In genomic region chr11:72501426-72502002, GRCm38 (mm10) we compare ENCODE assay signal across 15 mouse cellular contexts. TPM values are rescaled to one million over a fixed set of nuclear protein-coding genes. Genes with fewer than 3 reads are reported as not detected.
DNase-seq lines count a peak whose midpoint lies in the region; ATAC-seq and TF ChIP-seq lines count a peak whose summit lies in the region.
"Had no signal": no experiment of that assay in that cellular context is flagged by ENCODE, and none has a peak within 500 bp of the region (broad histone marks: within the 10 kb centered on the region; RNA-seq: fewer than 3 reads in every experiment).

No protein-coding gene starts in this region.

- no peaks in the 10 kb centered on the region for H3K9me3 ChIP-seq in hindbrain, embryonic 16.5 days (ENCODE audit: control insufficient read depth, low read length)
- H3K9me3 ChIP-seq in hindbrain, embryonic 12.5 days (replicated peaks) = no peaks in the 10 kb centered on the region
- H3K9me3 ChIP-seq in midbrain, embryonic 13.5 days = no peaks in the 10 kb centered on the region
- H3K9me3 ChIP-seq in midbrain, embryonic 11.5 days (ENCODE audit: control insufficient read depth, low read length) = no peaks in the 10 kb centered on the region
- H3K9me3 ChIP-seq in embryonic facial prominence, embryonic 13.5 days = no peaks in the 10 kb centered on the region
- H3K9me3 ChIP-seq in stomach, postnatal 0 days (ENCODE audit: control insufficient read depth, low read length) = no peaks in the 10 kb centered on the region
- H3K9me3 ChIP-seq: liver, embryonic 13.5 days; neural tube, embryonic 12.5 days had no signal

- peak; percentile 21; the same call in 1 of the 2 replicates for ATAC-seq in hindbrain, embryonic 16.5 days
- ATAC-seq in hindbrain, embryonic 12.5 days (ENCODE audit: low FRiP score) = no peak
- ATAC-seq in midbrain, embryonic 13.5 days = 0 out of 2 replicates have a peak, but pooled peaks have one; percentile 18
- no peak for ATAC-seq in midbrain, embryonic 11.5 days (ENCODE audit: low FRiP score)
- no peak; the same call in 1 of the 2 replicates for ATAC-seq in embryonic facial prominence, embryonic 13.5 days (ENCODE audit: insufficient number of reproducible peaks, insufficient read depth, low FRiP score, low TSS enrichment, low read depth)
- ATAC-seq in stomach, postnatal 0 days (ENCODE audit: low FRiP score, low TSS enrichment) = peak; percentile 33; the same call in 1 of the 2 replicates

- no peak for TF ChIP-seq EP300 in stomach, postnatal 0 days (optimal IDR thresholded peaks at IDR 0.05)

- 28% methylated on average over 5 of the region's 5 CpGs for WGBS in hindbrain, embryonic 16.5 days
- 27% methylated on average over 5 of the region's 5 CpGs for WGBS in hindbrain, embryonic 12.5 days
- 34% methylated on average over 5 of the region's 5 CpGs for WGBS in midbrain, embryonic 13.5 days
- 32% methylated on average over 5 of the region's 5 CpGs for WGBS in midbrain, embryonic 11.5 days
- 3% methylated on average over 5 of the region's 5 CpGs for WGBS in embryonic facial prominence, embryonic 13.5 days
- 28% methylated on average over 5 of the region's 5 CpGs for WGBS in stomach, postnatal 0 days

- peak overlapping the region; percentile 20; the same call in 1 of the 2 replicates for H3K9ac ChIP-seq in hindbrain, embryonic 16.5 days (ENCODE audit: low read depth, low read length)
- no peak overlapping the region for H3K9ac ChIP-seq in hindbrain, embryonic 12.5 days
- H3K9ac ChIP-seq in midbrain, embryonic 13.5 days (replicated peaks) = no peak overlapping the region
- H3K9ac ChIP-seq in midbrain, embryonic 11.5 days (ENCODE audit: low read length) = no peak overlapping the region
- no peak overlapping the region for H3K9ac ChIP-seq in embryonic facial prominence, embryonic 13.5 days
- no peak overlapping the region for H3K9ac ChIP-seq in stomach, postnatal 0 days (ENCODE audit: low read length)
- H3K9ac ChIP-seq: liver, embryonic 13.5 days; neural tube, embryonic 12.5 days had no signal

- H3K4me2 ChIP-seq in hindbrain, embryonic 16.5 days (ENCODE audit: low read length) = no peak overlapping the region
- no peak overlapping the region for H3K4me2 ChIP-seq in hindbrain, embryonic 12.5 days (replicated peaks)
- H3K4me2 ChIP-seq in midbrain, embryonic 13.5 days (replicated peaks) = no peak overlapping the region
- no peak overlapping the region for H3K4me2 ChIP-seq in midbrain, embryonic 11.5 days
- H3K4me2 ChIP-seq in embryonic facial prominence, embryonic 13.5 days = no peak overlapping the region
- no peak overlapping the region for H3K4me2 ChIP-seq in stomach, postnatal 0 days (replicated peaks; ENCODE audit: low read depth)
- H3K4me2 ChIP-seq: liver, embryonic 13.5 days; neural tube, embryonic 12.5 days had no signal

- peaks cover 14% of the 10 kb centered on the region for H3K4me1 ChIP-seq in hindbrain, embryonic 16.5 days (ENCODE audit: control insufficient read depth, insufficient read depth, low read depth, low read length)
- peaks cover 29% of the 10 kb centered on the region for H3K4me1 ChIP-seq in hindbrain, embryonic 12.5 days
- H3K4me1 ChIP-seq in midbrain, embryonic 13.5 days (replicated peaks) = peaks cover 32% of the 10 kb centered on the region
- no peaks in the 10 kb centered on the region for H3K4me1 ChIP-seq in midbrain, embryonic 11.5 days (ENCODE audit: control insufficient read depth, insufficient read depth, low read length)
- peaks cover 31% of the 10 kb centered on the region for H3K4me1 ChIP-seq in embryonic facial prominence, embryonic 13.5 days
- no peaks in the 10 kb centered on the region for H3K4me1 ChIP-seq in stomach, postnatal 0 days (replicated peaks; ENCODE audit: control insufficient read depth, insufficient read depth)

- no peak overlapping the region for H3K27ac ChIP-seq in hindbrain, embryonic 16.5 days (ENCODE audit: low read depth, low read length)
- no peak overlapping the region for H3K27ac ChIP-seq in hindbrain, embryonic 12.5 days
- no peak overlapping the region for H3K27ac ChIP-seq in midbrain, embryonic 13.5 days
- no peak overlapping the region for H3K27ac ChIP-seq in midbrain, embryonic 11.5 days (ENCODE audit: low read depth, low read length)
- H3K27ac ChIP-seq in embryonic facial prominence, embryonic 13.5 days = peak overlapping the region; percentile 64
- H3K27ac ChIP-seq in stomach, postnatal 0 days (replicated peaks) = no peak overlapping the region
- H3K27ac ChIP-seq: liver, embryonic 13.5 days; neural tube, embryonic 12.5 days had no signal

- no peak for TF ChIP-seq CTCF in stomach, postnatal 0 days (IDR thresholded peaks at IDR 0.05; ENCODE audit: low read depth)

- no peak for DNase-seq in midbrain, embryonic 11.5 days (ENCODE audit: low spot score, missing footprints)
- no peak for DNase-seq in stomach, postnatal 0 days (ENCODE audit: low spot score)
- no peak for DNase-seq in thymus, adult 18-20 months
- DNase-seq: adrenal gland, postnatal 36 days; heart, adult 11 months; heart, postnatal 10 days; liver, embryonic 13.5 days; lung, postnatal 10 days; thymus, adult 2 months had no signal

- no peaks in the 10 kb centered on the region for H3K27me3 ChIP-seq in hindbrain, embryonic 16.5 days (replicated peaks; ENCODE audit: control insufficient read depth, insufficient read depth, low read length)
- no peaks in the 10 kb centered on the region for H3K27me3 ChIP-seq in hindbrain, embryonic 12.5 days
- no peaks in the 10 kb centered on the region for H3K27me3 ChIP-seq in midbrain, embryonic 13.5 days
- H3K27me3 ChIP-seq in midbrain, embryonic 11.5 days (ENCODE audit: control insufficient read depth, insufficient read depth, low read length) = no peaks in the 10 kb centered on the region
- 0 out of 2 replicates have a peak, but pooled peaks cover 3% of the 10 kb centered on the region for H3K27me3 ChIP-seq in embryonic facial prominence, embryonic 13.5 days
- no peaks in the 10 kb centered on the region for H3K27me3 ChIP-seq in stomach, postnatal 0 days (ENCODE audit: control insufficient read depth, insufficient read depth, low read length)
- H3K27me3 ChIP-seq: liver, embryonic 13.5 days; neural tube, embryonic 12.5 days had no signal

- H3K36me3 ChIP-seq in hindbrain, embryonic 16.5 days (ENCODE audit: control insufficient read depth, insufficient read depth, low read length) = no peaks in the 10 kb centered on the region
- H3K36me3 ChIP-seq in hindbrain, embryonic 12.5 days = no peaks in the 10 kb centered on the region
- H3K36me3 ChIP-seq in midbrain, embryonic 13.5 days = no peaks in the 10 kb centered on the region
- H3K36me3 ChIP-seq in midbrain, embryonic 11.5 days (ENCODE audit: control insufficient read depth, insufficient read depth, low read length) = no peaks in the 10 kb centered on the region
- no peaks in the 10 kb centered on the region for H3K36me3 ChIP-seq in embryonic facial prominence, embryonic 13.5 days
- H3K36me3 ChIP-seq in stomach, postnatal 0 days (ENCODE audit: control insufficient read depth, insufficient read depth, low read length) = no peaks in the 10 kb centered on the region
- H3K36me3 ChIP-seq: liver, embryonic 13.5 days; neural tube, embryonic 12.5 days had no signal

- H3K4me3 ChIP-seq in hindbrain, embryonic 16.5 days (ENCODE audit: low read length) = no peak overlapping the region
- H3K4me3 ChIP-seq in hindbrain, embryonic 12.5 days = no peak overlapping the region
- H3K4me3 ChIP-seq in midbrain, embryonic 13.5 days (replicated peaks) = no peak overlapping the region
- H3K4me3 ChIP-seq in midbrain, embryonic 11.5 days (ENCODE audit: low read depth, low read length) = no peak overlapping the region
- no peak overlapping the region for H3K4me3 ChIP-seq in embryonic facial prominence, embryonic 13.5 days
- no peak overlapping the region for H3K4me3 ChIP-seq in stomach, postnatal 0 days (ENCODE audit: low read depth, low read length)
- H3K4me3 ChIP-seq: liver, embryonic 13.5 days; neural tube, embryonic 12.5 days had no signal

RNA-seq across cellular contexts. Expression of gene Spns2, which starts 11.8 kb away (rescaled TPM):
- polyA plus RNA-seq in hindbrain, embryonic 16.5 days (2015; fragmentation: Nextera tagmentation; extraction: Ambion mirVana) = 6.0 and 8.2 TPM in 2 replicates
- polyA plus RNA-seq in hindbrain, embryonic 12.5 days (2016; fragmentation: Nextera tagmentation; extraction: Ambion mirVana) = 8.8 and 9.3 TPM in 2 replicates
- polyA plus RNA-seq in midbrain, embryonic 13.5 days (2015; fragmentation: Nextera tagmentation; extraction: Ambion mirVana) = 6.4 and 7.8 TPM in 2 replicates
- 4.0 and 4.7 TPM in 2 replicates for polyA plus RNA-seq in midbrain, embryonic 11.5 days (2014; fragmentation: Nextera tagmentation; extraction: Ambion mirVana)
- polyA plus RNA-seq in embryonic facial prominence, embryonic 13.5 days (2015; fragmentation: Nextera tagmentation; extraction: Ambion mirVana) = 2.7 and 3.0 TPM in 2 replicates
- polyA plus RNA-seq in stomach, postnatal 0 days (2015; fragmentation: Nextera tagmentation; extraction: Ambion mirVana) = 23.6 and 29.6 TPM in 2 replicates

RNA-seq across cellular contexts. Expression of gene Spns3, which starts 48.8 kb away (rescaled TPM):
- 0.09 TPM in 1 of 2 replicates, not detected in the other for polyA plus RNA-seq in hindbrain, embryonic 16.5 days (2015; fragmentation: Nextera tagmentation; extraction: Ambion mirVana)
- polyA plus RNA-seq in hindbrain, embryonic 12.5 days (2016; fragmentation: Nextera tagmentation; extraction: Ambion mirVana) = 0.15 TPM in 1 of 2 replicates, not detected in the other
- polyA plus RNA-seq in midbrain, embryonic 13.5 days (2015; fragmentation: Nextera tagmentation; extraction: Ambion mirVana) = 0.10 TPM in 1 of 2 replicates, not detected in the other
- not detected in 2 replicates for polyA plus RNA-seq in midbrain, embryonic 11.5 days (2014; fragmentation: Nextera tagmentation; extraction: Ambion mirVana)
- 0.27 and 0.37 TPM in 2 replicates for polyA plus RNA-seq in embryonic facial prominence, embryonic 13.5 days (2015; fragmentation: Nextera tagmentation; extraction: Ambion mirVana)
- 0.75 and 1.0 TPM in 2 replicates for polyA plus RNA-seq in stomach, postnatal 0 days (2015; fragmentation: Nextera tagmentation; extraction: Ambion mirVana)
- polyA plus RNA-seq: midbrain, embryonic 14.5 days; neural tube, embryonic 12.5 days had no signal

Comparison
In these comparisons a context has a peak if more than half of its experiments do, and no peak if none do; other contexts are left out.
1. ATAC-seq: peak in hindbrain, embryonic 16.5 days (single experiment), midbrain, embryonic 13.5 days (single experiment) and stomach, postnatal 0 days (single experiment); none in hindbrain, embryonic 12.5 days (single experiment), midbrain, embryonic 11.5 days (single experiment) and embryonic facial prominence, embryonic 13.5 days (single experiment).